Comparison of ENCODE assay signal across 12 mouse cellular contexts in the genomic region with DNA sequence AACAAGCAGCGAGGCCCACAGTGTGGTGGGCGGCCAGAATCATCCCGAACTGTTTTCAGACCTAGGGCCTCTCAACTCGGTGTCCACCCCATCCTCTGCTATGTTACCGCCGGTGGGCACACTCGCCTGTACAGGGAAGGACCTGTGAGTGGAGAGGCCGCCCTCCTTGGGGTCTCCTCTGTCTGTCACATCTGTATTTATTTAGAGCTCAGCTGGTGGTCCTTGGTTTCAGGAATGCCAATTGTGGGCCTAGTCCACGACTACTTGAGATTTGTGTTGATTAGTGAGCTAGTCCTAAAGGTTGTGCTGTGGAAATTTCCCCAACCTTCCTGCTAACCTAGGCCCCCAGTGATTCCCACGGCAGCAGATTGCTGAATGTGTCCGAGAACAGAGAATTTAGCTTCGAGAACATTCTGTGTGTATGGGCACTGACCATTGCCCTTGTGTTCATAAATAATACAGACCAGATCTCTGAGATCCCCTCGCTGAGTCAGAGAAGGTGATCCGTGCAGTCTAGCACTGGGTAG.
DNase-seq lines count a peak whose midpoint lies in the region; ATAC-seq lines count a peak whose summit lies in the region.
"Had no signal": no experiment of that assay in that cellular context is flagged by ENCODE, and none has a peak within 500 bp of the region (broad histone marks: within the 10 kb centered on the region; RNA-seq: fewer than 3 reads in every experiment).

No protein-coding gene starts in this region.

- peaks cover 87% of the 10 kb centered on the region for H3K27me3 ChIP-seq in lung, embryonic 15.5 days
- peaks cover 93% of the 10 kb centered on the region for H3K27me3 ChIP-seq in hindbrain, embryonic 14.5 days (ENCODE audit: control insufficient read depth, insufficient read depth, low read length)
- peaks cover 39% of the 10 kb centered on the region for H3K27me3 ChIP-seq in stomach, embryonic 16.5 days (ENCODE audit: control insufficient read depth, insufficient read depth, low read length)

- H3K36me3 ChIP-seq in lung, embryonic 15.5 days = no peaks in the 10 kb centered on the region
- H3K36me3 ChIP-seq in hindbrain, embryonic 14.5 days (replicated peaks; ENCODE audit: control insufficient read depth, insufficient read depth) = no peaks in the 10 kb centered on the region
- no peaks in the 10 kb centered on the region for H3K36me3 ChIP-seq in stomach, embryonic 16.5 days (ENCODE audit: control insufficient read depth, insufficient read depth, low read length)
- H3K36me3 ChIP-seq: intestine, embryonic 15.5 days; liver, embryonic 13.5 days had no signal

- H3K4me1 ChIP-seq in lung, embryonic 15.5 days = peaks cover 18% of the 10 kb centered on the region
- H3K4me1 ChIP-seq in hindbrain, embryonic 14.5 days (replicated peaks; ENCODE audit: control insufficient read depth, insufficient read depth, low read length) = peaks cover 7% of the 10 kb centered on the region
- peaks cover 6% of the 10 kb centered on the region; the same call in 1 of the 2 replicates for H3K4me1 ChIP-seq in stomach, embryonic 16.5 days (ENCODE audit: control insufficient read depth, insufficient read depth, low read length)

- H3K9ac ChIP-seq in lung, embryonic 15.5 days = no peak overlapping the region
- H3K9ac ChIP-seq in hindbrain, embryonic 14.5 days = no peak overlapping the region
- peak overlapping the region; percentile 72 for H3K9ac ChIP-seq in stomach, embryonic 16.5 days (ENCODE audit: low read length)
- H3K9ac ChIP-seq: liver, embryonic 13.5 days had no signal

- peak; percentile 86 for DNase-seq in heart, adult 11 months
- DNase-seq in heart, postnatal 4 days = no peak
- DNase-seq in lung, postnatal 14 days = no peak
- no peak for DNase-seq in hindbrain, embryonic 14.5 days (ENCODE audit: low spot score)
- no peak for DNase-seq in right cerebral cortex, postnatal 10 days (ENCODE audit: low spot score in 2 of 2)
- DNase-seq: gastrocnemius, postnatal 36 days; liver, embryonic 13.5 days had no signal

- no peak overlapping the region for H3K27ac ChIP-seq in lung, embryonic 15.5 days
- no peak overlapping the region for H3K27ac ChIP-seq in hindbrain, embryonic 14.5 days
- peak overlapping the region; percentile 25; the same call in 1 of the 2 replicates for H3K27ac ChIP-seq in stomach, embryonic 16.5 days (ENCODE audit: low read length)
- H3K27ac ChIP-seq: intestine, embryonic 15.5 days; liver, embryonic 13.5 days had no signal

- H3K4me2 ChIP-seq in lung, embryonic 15.5 days = no peak overlapping the region
- H3K4me2 ChIP-seq in hindbrain, embryonic 14.5 days (replicated peaks) = peak overlapping the region; percentile 84; the same call in 1 of the 2 replicates
- H3K4me2 ChIP-seq in stomach, embryonic 16.5 days (ENCODE audit: low read depth, low read length) = peak overlapping the region; percentile 80

- no peaks in the 10 kb centered on the region for H3K9me3 ChIP-seq in lung, embryonic 15.5 days
- no peaks in the 10 kb centered on the region for H3K9me3 ChIP-seq in hindbrain, embryonic 14.5 days (ENCODE audit: control insufficient read depth, low read length)
- no peaks in the 10 kb centered on the region for H3K9me3 ChIP-seq in stomach, embryonic 16.5 days (replicated peaks; ENCODE audit: control insufficient read depth, low read length)
- H3K9me3 ChIP-seq: intestine, embryonic 15.5 days; liver, embryonic 13.5 days; megakaryocyte, embryonic 14.5 days had no signal

- ATAC-seq in lung, embryonic 15.5 days (ENCODE audit: borderline replicate concordance, extremely low read depth, low FRiP score, low TSS enrichment) = 0 out of 2 replicates have a peak, but pooled peaks have one; percentile 35
- ATAC-seq in hindbrain, embryonic 14.5 days (ENCODE audit: low FRiP score) = no peak
- ATAC-seq in stomach, embryonic 16.5 days (ENCODE audit: insufficient read depth, low FRiP score) = no peak
- no peak for ATAC-seq in granulocyte monocyte progenitor cell, adult 5-6 weeks (replicated peaks; ENCODE audit: poor library complexity, severe bottlenecking)

- no peak overlapping the region for H3K4me3 ChIP-seq in lung, embryonic 15.5 days
- H3K4me3 ChIP-seq in hindbrain, embryonic 14.5 days (replicated peaks; ENCODE audit: low read length) = peak overlapping the region; percentile 36; the same call in 1 of the 2 replicates
- H3K4me3 ChIP-seq in stomach, embryonic 16.5 days (replicated peaks; ENCODE audit: low read length) = peak overlapping the region; percentile 50

- 56% methylated on average over 14 of the region's 14 CpGs for WGBS in lung, embryonic 15.5 days
- WGBS in hindbrain, embryonic 14.5 days = 36% methylated on average over 14 of the region's 14 CpGs
- WGBS in stomach, embryonic 16.5 days = 47% methylated on average over 14 of the region's 14 CpGs
